Mouse (Mus musculus): ENCODE results near the gene Calcr. TPM values are rescaled to one million over a fixed set of nuclear protein-coding genes. Genes with fewer than 3 reads are reported as not detected.
"Not testable (repeated sequence)": the region's sequence is repeated elsewhere in the genome, so short reads cannot be mapped to it uniquely, and the experiment has no call there.

Calcr gene
- total RNA-seq (2015; ENCODE audit: low replicate concordance) (not detected in 2 replicates), total RNA-seq (2017; ENCODE audit: low replicate concordance) (not detected in 2 replicates)

- ATAC-seq (replicated peaks; ENCODE audit: low FRiP score, poor library complexity, severe bottlenecking), result no peak
Measured at GRCm38 (mm10) chr6:3764230-3764764, at the start of gene Calcr. Gene Calcr (minus strand): TSS chr6:3764714.

- ATAC-seq (replicated peaks; ENCODE audit: low FRiP score, poor library complexity, severe bottlenecking), result no peak
Measured at GRCm38 (mm10) chr6:3767485-3767884, 3.0 kb upstream of the Calcr start.

GRCm38 (mm10) chr6:3763171-3763967, 1.1 kb downstream of the Calcr start:
- no peak for ATAC-seq (replicated peaks; ENCODE audit: low FRiP score, poor library complexity, severe bottlenecking)

GRCm38 (mm10) chr6:3751576-3751975, 12.9 kb downstream of the Calcr start:
- no peak for ATAC-seq (replicated peaks; ENCODE audit: low FRiP score, poor library complexity, severe bottlenecking)

GRCm38 (mm10) chr6:3749624-3750023, 14.9 kb downstream of the Calcr start:
- ATAC-seq (replicated peaks; ENCODE audit: low FRiP score, poor library complexity, severe bottlenecking), result no peak

GRCm38 (mm10) chr6:3745546-3745945, 19.0 kb downstream of the Calcr start:
- ATAC-seq (replicated peaks; ENCODE audit: low FRiP score, poor library complexity, severe bottlenecking), result no peak

GRCm38 (mm10) chr6:3741996-3742713, 22.4 kb downstream of the Calcr start:
- ATAC-seq (replicated peaks; ENCODE audit: low FRiP score, poor library complexity, severe bottlenecking), result no peak

GRCm38 (mm10) chr6:3741296-3741695, 23.2 kb downstream of the Calcr start:
- 0 out of 2 replicates have a peak, but pooled peaks have one; percentile 19 for ATAC-seq (replicated peaks; ENCODE audit: low FRiP score, poor library complexity, severe bottlenecking)

- no peak for ATAC-seq (replicated peaks; ENCODE audit: low FRiP score, poor library complexity, severe bottlenecking)
Measured at GRCm38 (mm10) chr6:3730246-3730867, 34.2 kb downstream of the Calcr start.

- no peak for ATAC-seq (replicated peaks; ENCODE audit: low FRiP score, poor library complexity, severe bottlenecking)
Measured at GRCm38 (mm10) chr6:3688087-3688642, 76.3 kb downstream of the Calcr start.

GRCm38 (mm10) chr6:3678286-3678685, 86.2 kb downstream of the Calcr start:
- ATAC-seq (replicated peaks; ENCODE audit: low FRiP score, poor library complexity, severe bottlenecking), result not testable (repeated sequence)

GRCm38 (mm10) chr6:3677806-3678205, 86.7 kb downstream of the Calcr start:
- no peak for ATAC-seq (replicated peaks; ENCODE audit: low FRiP score, poor library complexity, severe bottlenecking)

GRCm38 (mm10) chr6:3671941-3672340, 92.6 kb downstream of the Calcr start:
- ATAC-seq (replicated peaks; ENCODE audit: low FRiP score, poor library complexity, severe bottlenecking), result not testable (repeated sequence)

GRCm38 (mm10) chr6:3664147-3664716, 100.3 kb downstream of the Calcr start:
- ATAC-seq (replicated peaks; ENCODE audit: low FRiP score, poor library complexity, severe bottlenecking), result no peak

GRCm38 (mm10) chr6:3658405-3658804, 106.1 kb downstream of the Calcr start:
- ATAC-seq (replicated peaks; ENCODE audit: low FRiP score, poor library complexity, severe bottlenecking), result no peak

Other genes with a start within 250 kb of the Calcr start
- gene Tfpi2, start 224.2 kb upstream of the Calcr start, total RNA-seq (2015; ENCODE audit: low replicate concordance), result 5.9 TPM in 1 of 2 replicates, not detected in the other
- not detected in 2 replicates for gene Tfpi2, start 224.2 kb upstream of the Calcr start, total RNA-seq (2017; ENCODE audit: low replicate concordance)
- not detected in 2 replicates for gene Gngt1, start 229.1 kb upstream of the Calcr start, total RNA-seq (2015; ENCODE audit: low replicate concordance)
- not detected in 2 replicates for gene Gngt1, start 229.1 kb upstream of the Calcr start, total RNA-seq (2017; ENCODE audit: low replicate concordance)
- gene Gng11, start 239.2 kb upstream of the Calcr start, total RNA-seq (2015; ENCODE audit: low replicate concordance), result not detected in 2 replicates
- gene Gng11, start 239.2 kb upstream of the Calcr start, total RNA-seq (2017; ENCODE audit: low replicate concordance), result not detected in 2 replicates

All from erythroid progenitor cell, adult 5-6 weeks (primary cell).